Mouse (Mus musculus) forebrain, embryonic 11.5 days (tissue): ENCODE results near the gene Ankrd34c. TPM values are rescaled to one million over a fixed set of nuclear protein-coding genes. Genes with fewer than 3 reads are reported as not detected.

Source experiments
- ATAC-seq: fragments of 200-750 bp; cut with Nextera tagmentation; replicated peaks from 2 replicates; pipeline ENCODE4 v1.8.0; 2017; ENCODE audit warnings: moderate TSS enrichment; ENCODE audit not compliant: low FRiP score
- DNase-seq: peaks from one replicate; pipeline ENCODE4 v3.0.0-alpha.2; 2017; ENCODE audit warnings: low spot score
- H3K27ac ChIP-seq: fragments of 300-500 bp; sonication (generic); 2 replicates; pipeline ENCODE4 v1.5.1; 2014; ENCODE audit warnings: low read depth, low read length
- H3K27me3 ChIP-seq: fragments of 300-500 bp; sonication (generic); 2 replicates; pipeline ENCODE4 v1.6.1; 2014; ENCODE audit warnings: mild to moderate bottlenecking, low read length, mixed read lengths; ENCODE audit not compliant: control insufficient read depth, insufficient read depth
- H3K36me3 ChIP-seq: fragments of 300-500 bp; sonication (generic); 2 replicates; pipeline ENCODE4 v1.6.1; 2014; ENCODE audit warnings: mild to moderate bottlenecking, low read length, moderate library complexity, mixed read lengths; ENCODE audit not compliant: control insufficient read depth, insufficient read depth
- H3K4me1 ChIP-seq: fragments of 300-500 bp; sonication (generic); replicated peaks from 2 replicates; pipeline ENCODE4 v1.6.1; 2014; ENCODE audit warnings: low read length, mixed read lengths; ENCODE audit not compliant: control insufficient read depth, insufficient read depth
- H3K4me2 ChIP-seq: fragments of 300-500 bp; sonication (generic); 2 replicates; pipeline ENCODE4 v1.6.1; 2014; ENCODE audit warnings: low read depth, mild to moderate bottlenecking, low read length, moderate library complexity, mixed read lengths; ENCODE audit not compliant: severe bottlenecking
- H3K4me3 ChIP-seq: fragments of 300-500 bp; sonication (generic); 2 replicates; pipeline ENCODE4 v1.5.1; 2014; ENCODE audit warnings: low read depth, low read length
- H3K9ac ChIP-seq: fragments of 300-500 bp; sonication (generic); 2 replicates; pipeline ENCODE4 v1.6.1; 2014; ENCODE audit warnings: low read length
- H3K9me3 ChIP-seq: fragments of 300-500 bp; sonication (generic); 2 replicates; pipeline ENCODE4 v1.6.1; 2016; ENCODE audit warnings: low read length, mixed read lengths; ENCODE audit not compliant: control insufficient read depth
- WGBS: fragments of 180-500 bp; shearing (Covaris S2); extraction: QIAGEN DNeasy Blood & Tissue Kit; methylation state at CpG from one replicate; pipeline ENCODE4 v1.1.7; 2014; 5-methylcytosine and 5-hydroxymethylcytosine counted together
- polyA plus RNA-seq: library from polyadenylated mRNA; unstranded; fragments of >200 nt; fragmentation: Nextera tagmentation; extraction: Ambion mirVana; gene quantifications from 2 replicates; pipeline ENCODE4 v1.2.1, GENCODE M21; 2014

The Ankrd34c gene
- polyA plus RNA-seq, 1 experiment from 2014 or later = not detected

DNA sequence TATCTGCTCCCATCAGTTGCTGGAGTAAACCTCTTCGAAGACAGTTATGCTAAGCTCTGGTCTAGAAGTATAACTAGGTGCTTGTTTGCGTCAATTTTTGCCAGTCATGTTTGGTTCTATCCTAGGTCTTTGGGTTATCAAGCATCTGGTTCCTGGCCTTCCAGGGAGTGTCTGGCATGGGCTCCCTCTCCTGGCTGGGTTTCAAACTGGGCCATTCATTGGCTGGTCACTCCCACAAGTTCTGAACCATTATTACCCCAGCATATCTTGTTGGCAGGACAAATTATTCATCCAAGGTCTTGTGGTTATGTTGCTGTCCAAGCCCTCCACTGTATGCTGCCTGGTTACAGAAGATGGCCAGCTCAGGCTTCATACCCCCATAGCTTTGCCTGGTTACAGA lies 44.6 kb downstream of the Ankrd34c start:
- Histone ChIP-seq H3K9ac (no peak overlapping the region), H3K27me3 (no peaks in the 10 kb centered on the region), H3K9me3 (no peaks in the 10 kb centered on the region), H3K27ac (no peak overlapping the region), H3K4me2 (no peak overlapping the region), H3K36me3 (no peaks in the 10 kb centered on the region; the same call in 1 of the 2 replicates), H3K4me3 (no peak overlapping the region), H3K4me1 (no peaks in the 10 kb centered on the region)
- ATAC-seq = no peak
- WGBS = 92% methylated on average over 2 of the region's 2 CpGs
- no peak for DNase-seq

DNA sequence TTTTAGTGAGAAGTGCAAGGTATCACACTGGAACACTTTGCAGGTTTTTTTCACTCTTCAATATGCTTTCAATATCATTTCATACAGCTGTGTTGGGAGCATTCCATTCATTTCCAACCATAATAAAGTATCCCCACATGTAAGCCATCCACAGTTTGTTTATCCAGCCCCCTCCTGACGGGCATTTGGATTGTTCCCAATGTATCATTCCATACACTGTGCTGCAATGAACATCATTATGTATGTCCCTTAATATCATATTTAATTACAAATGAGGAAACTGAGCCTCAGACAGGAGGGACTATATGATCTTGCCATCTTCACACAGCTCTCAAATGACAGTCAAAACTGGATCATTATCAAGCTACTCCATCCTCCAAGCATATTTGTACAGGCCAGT lies 49.1 kb downstream of the Ankrd34c start:
- Histone ChIP-seq H3K36me3 (no peaks in the 10 kb centered on the region), H3K4me2 (no peak overlapping the region), H3K4me1 (no peaks in the 10 kb centered on the region), H3K27ac (no peak overlapping the region), H3K4me3 (no peak overlapping the region), H3K9me3 (no peaks in the 10 kb centered on the region), H3K27me3 (no peaks in the 10 kb centered on the region), H3K9ac (no peak overlapping the region)
- ATAC-seq (no peak), DNase-seq (no peak)
- WGBS = 67% methylated on average over 1 of the region's 1 CpGs

- DNase-seq (no peak), ATAC-seq (peak; percentile 64; the same call in 1 of the 2 replicates)
- Histone ChIP-seq H3K27me3 (no peaks in the 10 kb centered on the region), H3K4me3 (no peak overlapping the region), H3K9ac (no peak overlapping the region), H3K4me1 (no peaks in the 10 kb centered on the region), H3K9me3 (no peaks in the 10 kb centered on the region), H3K36me3 (no peaks in the 10 kb centered on the region), H3K27ac (no peak overlapping the region), H3K4me2 (no peak overlapping the region)
- WGBS = 58% methylated on average over 10 of the region's 10 CpGs
Measured at GRCm38 (mm10) chr9:89687503-89688226, 50.6 kb downstream of the Ankrd34c start.

- Histone ChIP-seq H3K36me3 (no peaks in the 10 kb centered on the region), H3K27ac (no peak overlapping the region), H3K9me3 (no peaks in the 10 kb centered on the region), H3K4me2 (no peak overlapping the region), H3K9ac (no peak overlapping the region), H3K4me1 (no peaks in the 10 kb centered on the region), H3K4me3 (no peak overlapping the region), H3K27me3 (no peaks in the 10 kb centered on the region)
- ATAC-seq (no peak), DNase-seq (no peak)
- 71% methylated on average over 2 of the region's 2 CpGs for WGBS
Measured at GRCm38 (mm10) chr9:89686262-89686661, 52.0 kb downstream of the Ankrd34c start.

- 38% methylated on average over 1 of the region's 1 CpGs for WGBS
- no peak overlapping the region for H3K4me2 ChIP-seq
- DNase-seq (no peak), ATAC-seq (peak; percentile 57; the same call in 1 of the 2 replicates)
- H3K4me3 ChIP-seq = no peak overlapping the region
- no peaks in the 10 kb centered on the region for H3K4me1 ChIP-seq
- no peak overlapping the region for H3K9ac ChIP-seq
- no peaks in the 10 kb centered on the region for H3K36me3 ChIP-seq
- no peaks in the 10 kb centered on the region for H3K27me3 ChIP-seq
- no peaks in the 10 kb centered on the region for H3K9me3 ChIP-seq
- no peak overlapping the region for H3K27ac ChIP-seq
Measured at GRCm38 (mm10) chr9:89678974-89679373, 59.3 kb downstream of the Ankrd34c start.

Other genes with a start within 250 kb of the Ankrd34c start
- gene Minar1, start 115.3 kb downstream of the Ankrd34c start, polyA plus RNA-seq = 0.15 TPM in 1 of 2 replicates, not detected in the other
- gene Tmed3, start 33.4 kb downstream of the Ankrd34c start, polyA plus RNA-seq = 41.0 and 43.6 TPM in 2 replicates
- gene Rasgrf1, start 171.4 kb upstream of the Ankrd34c start, polyA plus RNA-seq = 0.08 TPM in 1 of 2 replicates, not detected in the other